Mouse (Mus musculus) kidney, adult 8-10 months (tissue): ENCODE measurements at regions not wholly inside any gene's neighbourhood (a gene's known extent, or its start where the extent isn't known, plus 50 kb on each side); places are given as distances from the start of the nearest gene placed in this dataset.
A peak's percentile ranks its signal among the peaks of the same experiment; 100 is the strongest.

Source experiments
- DNase-seq, 2 experiments: peaks; one replicate each; pipeline ENCODE4 v3.0.0; 2022

GRCm38 (mm10) chr1:119255386-119256096 is 166.5 kb downstream of the Inhbb start:
- no peak for DNase-seq

GRCm38 (mm10) chr1:119254928-119255327 is 167.1 kb downstream of the Inhbb start:
- no peak for DNase-seq

- DNase-seq, result no peak
These were observed 168.6 kb downstream of the Inhbb start for GRCm38 (mm10) chr1:119253371-119253851.

GRCm38 (mm10) chr1:119252403-119252802 is 169.6 kb downstream of the Inhbb start:
- no peak for DNase-seq

GRCm38 (mm10) chr1:119251741-119252140 is 170.3 kb downstream of the Inhbb start:
- no peak for DNase-seq

GRCm38 (mm10) chr1:119248776-119249495 is 173.1 kb downstream of the Inhbb start:
- peak; percentile 20 to 45 for DNase-seq

GRCm38 (mm10) chr1:119247117-119247516 is 174.9 kb downstream of the Inhbb start:
- no peak for DNase-seq

- DNase-seq, result no peak
These were observed 183.6 kb downstream of the Inhbb start for GRCm38 (mm10) chr1:119238463-119238862.

GRCm38 (mm10) chr1:119236787-119237186 is 183.4 kb upstream of the Gli2 start:
- no peak for DNase-seq

- peak; percentile 70 to 80 for DNase-seq
These were observed 181.0 kb upstream of the Gli2 start for GRCm38 (mm10) chr1:119234449-119234848.

GRCm38 (mm10) chr1:119226996-119227395 is 173.6 kb upstream of the Gli2 start:
- no peak for DNase-seq

- DNase-seq, result no peak
These were observed 170.5 kb upstream of the Gli2 start for GRCm38 (mm10) chr1:119223876-119224275.

- DNase-seq, result no peak
These were observed 168.5 kb upstream of the Gli2 start for GRCm38 (mm10) chr1:119221901-119222300.

GRCm38 (mm10) chr1:119221012-119221411 is 167.6 kb upstream of the Gli2 start:
- DNase-seq, result peak; percentile 75 to 77

GRCm38 (mm10) chr1:119219817-119220216 is 166.4 kb upstream of the Gli2 start:
- peak; percentile 73 to 74 for DNase-seq

- no peak for DNase-seq
These were observed 164.0 kb upstream of the Gli2 start for GRCm38 (mm10) chr1:119217387-119217786.

GRCm38 (mm10) chr1:119209607-119210007 is 156.2 kb upstream of the Gli2 start:
- DNase-seq, result peak; percentile 83 to 88

- no peak for DNase-seq
These were observed 149.0 kb upstream of the Gli2 start for GRCm38 (mm10) chr1:119202456-119202855.

GRCm38 (mm10) chr1:119197415-119197700 is 143.9 kb upstream of the Gli2 start:
- peak; percentile 65 to 73 for DNase-seq

GRCm38 (mm10) chr1:119196674-119197414 is 143.4 kb upstream of the Gli2 start:
- no peak for DNase-seq

- DNase-seq, result peak in 1 of 2 experiments; percentile 24
These were observed 141.1 kb upstream of the Gli2 start for GRCm38 (mm10) chr1:119194533-119194932.

- DNase-seq, result no peak
These were observed 137.8 kb upstream of the Gli2 start for GRCm38 (mm10) chr1:119191177-119191576.

GRCm38 (mm10) chr1:119189461-119190066 is 136.1 kb upstream of the Gli2 start:
- DNase-seq, result no peak
